Mouse (Mus musculus) bone marrow macrophage, adult 2 months (primary cell): ENCODE data around the gene Vipr1.

ENCODE experiments used
- CTCF ChIP-seq: IDR thresholded peaks from 2 replicates; pipeline ENCODE4 v1.5.1; 2012; ENCODE audit warnings: low read depth, mild to moderate bottlenecking, low read length, moderate library complexity
- POLR2A ChIP-seq: IDR thresholded peaks from 2 replicates; pipeline ENCODE4 v1.6.1; 2012; ENCODE audit warnings: mild to moderate bottlenecking, low read depth, low read length, borderline replicate concordance

DNA sequence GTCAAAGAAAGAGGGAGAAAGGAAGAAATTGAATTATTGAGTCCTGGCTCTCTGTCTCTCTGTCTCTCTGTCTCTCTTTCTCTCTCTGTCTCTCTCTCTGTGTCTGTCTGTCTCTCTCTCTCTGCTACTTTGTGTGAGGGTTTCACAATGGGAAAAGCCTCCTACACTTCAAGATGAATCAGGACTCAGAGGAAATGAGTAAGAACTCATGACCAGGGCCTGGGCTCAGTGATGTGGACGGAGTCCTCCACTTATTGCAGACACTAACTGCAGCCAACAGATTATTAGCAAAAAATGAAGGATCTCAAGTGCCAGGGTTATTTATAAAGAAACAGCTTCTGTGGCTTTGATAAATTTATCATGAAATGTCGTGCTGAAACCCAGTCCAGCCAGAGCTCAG is 44.4 kb upstream of the Vipr1 start:
- TF ChIP-seq CTCF (no peak), POLR2A (no peak)
